Mouse (Mus musculus): ENCODE measurements around the gene Tmem108.

DNA sequence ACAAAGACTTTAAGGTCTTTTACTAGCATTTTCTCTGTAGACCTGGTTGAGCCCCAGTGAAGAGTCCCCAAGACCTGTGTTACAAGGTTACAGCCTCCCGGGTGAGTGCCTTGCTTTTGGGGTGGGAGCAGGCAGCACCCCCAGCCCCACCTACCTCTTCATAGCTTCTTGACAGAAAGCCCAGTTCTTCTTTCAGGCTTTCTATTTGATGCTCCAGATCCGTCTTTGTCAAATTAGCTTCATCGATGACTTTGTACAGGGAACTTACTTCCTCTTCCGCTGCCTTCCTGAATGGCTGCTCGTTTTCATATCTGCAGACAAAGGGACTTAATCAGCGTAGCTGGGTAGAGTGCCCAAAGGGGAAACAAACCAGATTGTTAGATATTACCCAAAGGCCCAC lies 312.0 kb downstream of the Tmem108 start:
- TF ChIP-seq CTCF (IDR thresholded peaks at IDR 0.05; ENCODE audit: control insufficient read depth, insufficient read depth, insufficient read length) (no peak), MYOD1 (IDR thresholded peaks at IDR 0.05; ENCODE audit: control insufficient read depth, insufficient read length, low read depth) (no peak), USF1 (IDR thresholded peaks at IDR 0.05; ENCODE audit: low read depth) (no peak), MAX (IDR thresholded peaks at IDR 0.05) (no peak)

All from C2C12 (cell line).